Mouse (Mus musculus): ENCODE measurements around the gene Adh6b. TPM values are rescaled to one million over a fixed set of nuclear protein-coding genes. Genes with fewer than 3 reads are reported as not detected.

The Adh6b gene
- total RNA-seq, 2 experiments from 2014 or later: not detected

DNA sequence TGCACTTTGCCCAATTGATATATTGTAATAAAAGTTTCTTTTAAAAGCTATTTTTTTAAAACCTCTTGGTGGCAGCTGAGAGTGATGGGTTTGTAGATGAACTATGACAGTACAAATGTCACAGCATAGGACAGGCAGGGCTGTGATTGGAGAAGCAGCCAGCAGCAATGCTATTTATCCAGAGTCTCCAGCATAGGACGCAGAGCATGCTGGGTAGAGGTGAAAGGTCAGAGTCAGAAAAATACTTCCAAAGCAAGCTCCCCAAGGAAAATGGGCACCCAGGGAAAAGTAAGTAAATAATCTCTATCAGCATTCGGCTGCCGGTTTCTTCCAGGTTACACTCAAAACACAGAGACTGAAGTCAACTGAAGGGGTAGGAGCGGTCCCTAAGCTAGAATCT lies 32.3 kb downstream of the Adh6b start:
- TF ChIP-seq CTCF (IDR thresholded peaks at IDR 0.05): no peak
- no peak for DNase-seq
- Histone ChIP-seq H3K4me3 (no peak overlapping the region), H3K27ac (no peak overlapping the region)
- intact Hi-C loops (cut with DNase I): no loop called here

DNA sequence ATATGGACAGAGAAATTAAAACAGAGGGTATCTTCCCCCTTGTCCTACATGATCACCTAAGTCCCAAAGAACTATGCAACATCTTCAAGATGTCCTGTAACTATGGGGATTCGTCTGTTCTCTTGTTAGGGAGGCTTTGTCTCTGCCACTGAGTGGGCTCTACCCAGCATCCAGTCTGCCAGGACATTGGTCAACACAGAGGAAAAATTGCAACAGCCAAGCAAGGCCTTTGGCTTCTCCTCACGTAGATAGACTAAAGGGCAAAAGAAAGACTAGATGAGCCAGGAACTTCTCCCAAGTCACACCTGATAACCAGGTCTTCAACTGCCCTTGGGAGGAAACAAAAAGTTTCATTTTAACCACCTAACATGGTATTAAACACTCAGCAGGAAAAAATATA lies 33.6 kb downstream of the Adh6b start:
- no peak overlapping the region for H3K4me3 ChIP-seq
- intact Hi-C loops (cut with DNase I): no loop called here
- no peak for TF ChIP-seq CTCF (IDR thresholded peaks at IDR 0.05)
- H3K27ac ChIP-seq: no peak overlapping the region
- no peak for DNase-seq

DNA sequence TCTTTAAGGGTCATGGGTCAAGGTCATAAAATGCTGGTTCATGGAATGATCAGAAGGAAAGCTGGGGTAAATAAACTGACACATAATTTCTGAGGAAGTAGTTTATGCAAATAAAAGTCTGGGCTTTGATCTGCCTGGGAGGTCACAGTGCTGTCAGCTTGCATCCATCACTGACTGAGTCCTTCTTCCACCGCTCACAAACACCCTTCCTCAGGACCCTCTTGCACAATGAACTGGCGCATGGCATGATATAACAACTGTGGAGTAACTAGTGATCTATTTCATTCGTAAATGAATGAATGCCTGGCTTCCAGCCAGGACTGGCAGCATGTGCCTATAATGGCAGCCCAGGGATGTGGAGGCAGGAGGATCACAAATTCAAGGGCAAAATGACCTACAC lies 39.6 kb downstream of the Adh6b start:
- TF ChIP-seq CTCF (IDR thresholded peaks at IDR 0.05): no peak
- Histone ChIP-seq H3K27ac (no peak overlapping the region), H3K4me3 (no peak overlapping the region)
- DNase-seq: no peak
- intact Hi-C loops (cut with DNase I): no loop called here

DNA sequence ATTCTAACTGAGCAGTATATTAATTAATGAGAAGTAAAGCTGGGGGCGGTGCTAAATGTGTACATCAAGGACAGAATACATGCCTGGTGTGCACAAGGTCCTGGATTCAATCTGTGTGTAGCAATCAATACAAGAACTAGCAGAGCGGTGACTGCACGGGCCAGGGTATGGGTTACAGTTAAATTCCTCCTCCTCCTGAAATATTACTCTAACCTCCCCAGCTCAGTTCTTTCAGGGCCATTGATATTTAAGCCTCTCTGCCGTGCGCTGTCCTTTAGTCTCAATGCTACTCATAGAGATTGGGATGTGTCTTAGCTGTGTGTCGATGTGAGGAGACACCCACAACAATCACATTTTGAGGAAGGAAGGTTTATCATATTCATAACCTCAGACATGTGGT lies 45.6 kb downstream of the Adh6b start:
- no peak for DNase-seq
- H3K4me3 ChIP-seq: no peak overlapping the region
- H3K27ac ChIP-seq: no peak overlapping the region
- TF ChIP-seq CTCF (IDR thresholded peaks at IDR 0.05): no peak
- intact Hi-C loops (cut with DNase I): no loop called here

DNA sequence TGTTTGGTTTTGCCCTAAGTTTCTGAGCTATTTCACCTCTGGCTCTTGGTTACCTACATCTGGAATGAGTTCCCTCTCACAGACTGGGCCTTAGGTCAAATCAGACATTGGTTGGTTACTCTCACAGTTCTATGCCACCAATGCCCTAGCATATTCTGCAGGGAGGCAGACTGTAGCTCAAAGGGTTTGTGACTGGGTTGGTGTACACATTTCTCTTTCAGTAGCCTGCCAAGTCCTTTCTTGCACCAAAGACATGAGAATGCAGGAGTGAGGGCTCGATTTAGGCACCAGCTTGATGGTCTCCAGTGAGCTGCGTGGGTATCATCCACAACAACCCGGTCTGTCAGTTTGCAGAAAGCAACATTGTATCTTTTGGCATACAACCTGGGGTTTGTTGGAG lies 63.3 kb downstream of the Adh6b start:
- Histone ChIP-seq H3K27ac (no peak overlapping the region), H3K4me3 (no peak overlapping the region)
- DNase-seq: no peak
- intact Hi-C loops (cut with DNase I): loop anchor here (2.0 to 5.0 kb wide), 2 partner anchors 168 to 182 kb away; no protein-coding TSS in a partner anchor
- no peak for TF ChIP-seq CTCF (IDR thresholded peaks at IDR 0.05)

DNA sequence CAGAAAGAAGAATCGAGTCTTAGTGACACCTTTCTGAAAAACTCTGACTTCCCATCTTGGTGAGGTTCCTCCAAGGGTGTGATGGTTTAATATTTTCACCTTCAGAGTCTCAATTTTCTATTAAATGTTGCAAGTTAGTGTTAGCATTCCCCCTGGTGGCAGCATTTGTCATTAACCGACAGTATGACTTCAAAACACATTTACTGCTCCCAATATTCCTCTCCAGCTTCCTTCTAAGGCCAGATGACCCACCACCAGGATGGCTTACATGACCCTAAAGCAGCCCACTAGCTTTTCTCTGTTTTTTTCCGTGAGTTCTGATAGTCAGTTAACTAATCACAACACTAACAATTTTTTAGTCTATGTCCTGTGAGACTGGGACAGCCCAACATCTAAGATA lies 63.8 kb downstream of the Adh6b start:
- TF ChIP-seq CTCF (IDR thresholded peaks at IDR 0.05): peak; percentile 62
- H3K27ac ChIP-seq: no peak overlapping the region
- intact Hi-C loops (cut with DNase I): loop anchor here (2.0 to 5.0 kb wide), 2 partner anchors 168 to 183 kb away; no protein-coding TSS in a partner anchor
- no peak overlapping the region for H3K4me3 ChIP-seq
- DNase-seq: peak; percentile 29

DNA sequence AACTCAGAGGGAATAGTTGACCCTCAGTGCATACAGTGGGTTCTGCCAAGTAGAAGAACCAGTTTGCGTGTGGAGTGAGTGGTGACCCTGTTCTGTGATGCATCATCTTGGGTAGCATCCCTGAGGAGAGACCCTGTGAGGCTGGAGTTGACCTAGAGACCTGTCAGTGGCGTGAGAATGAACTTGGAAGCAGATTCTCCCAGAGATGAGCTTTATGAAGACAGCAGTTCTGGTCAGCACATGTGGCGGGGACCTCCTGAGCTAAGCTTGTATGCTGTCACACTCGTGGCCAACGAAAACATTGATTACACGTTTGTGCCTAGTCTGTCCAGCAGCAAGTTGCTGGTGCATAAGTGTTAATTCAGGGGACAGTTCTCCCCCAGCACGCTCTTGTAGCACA lies 64.3 kb downstream of the Adh6b start:
- intact Hi-C loops (cut with DNase I): loop anchor here (2.0 to 5.0 kb wide), 2 partner anchors 169 to 183 kb away; no protein-coding TSS in a partner anchor
- H3K4me3 ChIP-seq: no peak overlapping the region
- DNase-seq: no peak
- TF ChIP-seq CTCF (IDR thresholded peaks at IDR 0.05): no peak
- no peak overlapping the region for H3K27ac ChIP-seq

DNA sequence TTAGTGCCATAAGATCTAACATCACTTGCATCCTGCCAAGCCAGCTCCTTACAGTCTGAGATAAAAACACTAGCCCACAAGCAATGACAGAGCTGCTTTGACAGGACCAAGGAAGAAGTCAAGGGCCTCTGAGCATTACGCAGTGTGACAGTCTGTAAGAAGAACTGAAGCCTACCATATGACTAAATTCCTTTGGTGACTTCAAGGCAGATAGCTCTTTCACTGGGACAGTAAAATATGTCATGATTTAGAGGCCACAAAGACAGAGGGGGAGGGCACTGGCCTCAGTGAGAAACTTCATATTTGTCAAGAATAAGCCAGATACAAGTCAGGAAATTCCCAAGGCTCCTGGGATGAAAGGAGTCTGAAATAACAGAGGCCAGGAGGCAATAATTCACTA lies 66.3 kb downstream of the Adh6b start:
- DNase-seq: no peak
- intact Hi-C loops (cut with DNase I): loop anchor here (5.0 kb wide), 1 partner anchor 171 kb away; no protein-coding TSS in a partner anchor
- TF ChIP-seq CTCF (IDR thresholded peaks at IDR 0.05): no peak
- no peak overlapping the region for H3K27ac ChIP-seq
- H3K4me3 ChIP-seq: no peak overlapping the region

Other genes with a start within 250 kb of the Adh6b start
- 1 to 10 TPM; 1.6 to 2.1 TPM for gene Trmt10a, start 198.3 kb upstream of the Adh6b start, total RNA-seq (2021)
- 1 to 10 TPM; 1.0 to 2.0 TPM for gene Mttp, start 196.8 kb upstream of the Adh6b start, total RNA-seq (2021)
- not detected for gene 4930579F01Rik, start 147.9 kb upstream of the Adh6b start, total RNA-seq (2021)
- gene Adh7, start 124.0 kb upstream of the Adh6b start, total RNA-seq (2021): under 1 TPM; 0.48 to 0.53 TPM
- 10 to 100 TPM; 19.3 to 27.8 TPM for gene Adh1, start 80.8 kb upstream of the Adh6b start, total RNA-seq (2021)
- gene Adh6a, start 28.5 kb upstream of the Adh6b start, total RNA-seq (2021): not detected
- not detected for gene Adh4, start 73.7 kb downstream of the Adh6b start, total RNA-seq (2021)
- gene Adh5, start 101.3 kb downstream of the Adh6b start, total RNA-seq (2021): 10 to 100 TPM; 51.8 to 60.6 TPM
- gene Metap1, start 147.7 kb downstream of the Adh6b start, total RNA-seq (2021): 10 to 100 TPM; 44.7 to 49.3 TPM
- 100 to 1,000 TPM; 128 to 156 TPM for gene Eif4e, start 184.4 kb downstream of the Adh6b start, total RNA-seq (2021)

Measured in gastrocnemius, adult 2 months (tissue).